Mouse (Mus musculus) liver, embryonic 16.5 days (tissue): ENCODE measurements around the gene Ugt1a6b. TPM values are rescaled to one million over a fixed set of nuclear protein-coding genes. Genes with fewer than 3 reads are reported as not detected.

ENCODE experiments used
- ATAC-seq: fragments of 200-750 bp; cut with Nextera tagmentation; 2 replicates; pipeline ENCODE4 v1.8.0; 2017; ENCODE audit warnings: low read depth, mild to moderate bottlenecking, moderate number of reproducible peaks, moderate library complexity
- H3K27ac ChIP-seq: fragments of 300-500 bp; sonication (generic); 2 replicates; pipeline ENCODE4 v1.5.1; 2014; ENCODE audit warnings: mild to moderate bottlenecking, low read length
- H3K27me3 ChIP-seq: fragments of 300-500 bp; sonication (generic); 2 replicates; pipeline ENCODE4 v1.6.1; 2014; ENCODE audit warnings: low read depth, low read length, mixed read lengths; ENCODE audit not compliant: control insufficient read depth, insufficient read depth
- H3K36me3 ChIP-seq: fragments of 300-500 bp; sonication (generic); 2 replicates; pipeline ENCODE4 v1.6.1; 2014; ENCODE audit warnings: mild to moderate bottlenecking; ENCODE audit not compliant: control insufficient read depth, insufficient read depth
- H3K4me1 ChIP-seq: fragments of 300-500 bp; sonication (generic); 2 replicates; pipeline ENCODE4 v1.6.1; 2014; ENCODE audit warnings: low read depth, low read length, mixed read lengths; ENCODE audit not compliant: control insufficient read depth
- H3K4me2 ChIP-seq: fragments of 300-500 bp; sonication (generic); 2 replicates; pipeline ENCODE4 v1.6.1; 2014; ENCODE audit warnings: low read depth, low read length, mixed read lengths
- H3K4me3 ChIP-seq: fragments of 300-500 bp; sonication (generic); 2 replicates; pipeline ENCODE4 v1.5.1; 2014; ENCODE audit warnings: low read depth, mild to moderate bottlenecking, low read length
- H3K9ac ChIP-seq: fragments of 300-500 bp; sonication (generic); 2 replicates; pipeline ENCODE4 v1.6.1; 2014; ENCODE audit warnings: low read depth, low read length
- H3K9me3 ChIP-seq: fragments of 300-500 bp; sonication (generic); replicated peaks from 2 replicates; pipeline ENCODE4 v1.6.1; 2016; ENCODE audit warnings: low read length; ENCODE audit not compliant: control insufficient read depth
- WGBS: fragments of 180-500 bp; shearing (Covaris S2); extraction: QIAGEN DNeasy Blood & Tissue Kit; methylation state at CpG from one replicate; pipeline ENCODE4 v1.1.7; 2014; ENCODE audit not compliant: insufficient replicate concordance; 5-methylcytosine and 5-hydroxymethylcytosine counted together
- polyA plus RNA-seq: library from polyadenylated mRNA; unstranded; fragments of >200 nt; fragmentation: Nextera tagmentation; extraction: Ambion mirVana; gene quantifications from 2 replicates; pipeline ENCODE4 v1.2.1, GENCODE M21; 2015

Ugt1a6b gene
- polyA plus RNA-seq, 1 experiment from 2014 or later, result 20.1 TPM

DNA sequence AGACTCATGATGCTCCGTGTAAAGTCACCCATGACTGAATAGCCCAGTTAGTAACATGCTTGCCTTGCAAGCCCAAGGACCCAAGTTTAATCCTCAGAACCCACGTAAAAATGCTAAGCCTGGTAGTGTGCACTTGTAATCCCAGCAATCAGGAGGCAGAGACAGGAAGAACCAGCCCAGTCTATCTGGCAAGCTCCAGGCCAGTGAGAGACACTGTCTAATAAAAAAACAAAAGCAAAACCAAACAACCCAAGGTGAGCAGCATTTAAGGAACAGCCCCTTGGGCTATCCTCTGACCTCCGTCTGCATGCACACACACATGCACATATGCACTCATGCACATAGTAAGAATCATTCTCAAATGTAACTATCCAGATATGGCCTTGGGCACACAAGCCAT lies 126.5 kb downstream of the Ugt1a6b start:
- Histone ChIP-seq H3K4me3 (no peak overlapping the region), H3K27me3 (no peaks in the 10 kb centered on the region), H3K36me3 (no peaks in the 10 kb centered on the region), H3K4me2 (no peak overlapping the region), H3K9me3 (peaks cover 39% of the 10 kb centered on the region), H3K9ac (no peak overlapping the region), H3K27ac (no peak overlapping the region), H3K4me1 (no peaks in the 10 kb centered on the region)
- 55% methylated on average over 3 of the region's 3 CpGs for WGBS
- ATAC-seq, result no peak

DNA sequence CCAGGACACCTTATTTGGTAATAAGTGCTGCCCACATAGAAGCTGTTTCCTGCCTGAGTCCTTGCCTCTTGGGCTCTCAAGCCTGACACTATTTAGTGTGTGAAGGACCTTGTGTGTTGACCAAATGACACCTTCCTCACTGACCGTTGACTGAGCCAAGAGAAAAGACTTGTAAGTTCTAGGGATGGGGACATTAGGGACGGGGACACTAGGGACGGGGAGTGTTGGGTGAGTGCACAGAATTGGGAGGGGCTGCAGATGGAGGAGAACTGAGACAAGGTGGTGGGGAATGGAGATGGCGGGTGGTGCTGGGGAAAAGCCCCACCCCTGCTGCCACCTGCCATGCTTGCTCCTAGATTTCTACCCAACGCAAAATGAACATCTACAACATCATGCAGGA lies 126.9 kb downstream of the Ugt1a6b start:
- Histone ChIP-seq H3K27ac (no peak overlapping the region), H3K9ac (no peak overlapping the region), H3K4me2 (no peak overlapping the region), H3K27me3 (no peaks in the 10 kb centered on the region), H3K4me1 (no peaks in the 10 kb centered on the region), H3K4me3 (no peak overlapping the region), H3K9me3 (peaks cover 43% of the 10 kb centered on the region), H3K36me3 (no peaks in the 10 kb centered on the region)
- 59% methylated on average over 5 of the region's 5 CpGs for WGBS
- ATAC-seq, result no peak

DNA sequence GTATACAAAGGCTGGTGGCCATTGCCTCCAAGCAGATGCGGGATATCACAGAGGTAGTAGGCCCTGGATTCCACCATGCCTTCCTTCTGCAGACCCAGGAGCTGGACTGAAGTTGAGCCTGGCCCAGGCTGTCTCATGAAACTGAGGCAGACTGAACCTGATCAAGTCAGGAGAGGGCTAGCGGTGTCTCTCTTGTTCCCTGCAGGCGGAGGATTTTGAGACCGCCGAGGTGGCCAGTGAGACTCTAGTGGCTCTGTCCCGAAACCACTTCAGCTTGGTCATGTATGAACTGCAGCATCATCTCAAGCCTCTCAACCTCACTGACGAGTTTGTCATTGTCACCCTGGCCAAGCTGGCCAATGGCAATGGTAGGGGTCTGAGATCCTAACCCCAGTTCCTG lies 127.4 kb downstream of the Ugt1a6b start:
- no peak overlapping the region for H3K9ac ChIP-seq
- ATAC-seq, result no peak
- no peaks in the 10 kb centered on the region for H3K27me3 ChIP-seq
- WGBS, result 57% methylated on average over 7 of the region's 7 CpGs
- H3K36me3 ChIP-seq, result no peaks in the 10 kb centered on the region
- H3K9me3 ChIP-seq, result peaks cover 47% of the 10 kb centered on the region
- no peak overlapping the region for H3K4me3 ChIP-seq
- no peak overlapping the region for H3K4me2 ChIP-seq
- no peaks in the 10 kb centered on the region for H3K4me1 ChIP-seq
- H3K27ac ChIP-seq, result no peak overlapping the region

DNA sequence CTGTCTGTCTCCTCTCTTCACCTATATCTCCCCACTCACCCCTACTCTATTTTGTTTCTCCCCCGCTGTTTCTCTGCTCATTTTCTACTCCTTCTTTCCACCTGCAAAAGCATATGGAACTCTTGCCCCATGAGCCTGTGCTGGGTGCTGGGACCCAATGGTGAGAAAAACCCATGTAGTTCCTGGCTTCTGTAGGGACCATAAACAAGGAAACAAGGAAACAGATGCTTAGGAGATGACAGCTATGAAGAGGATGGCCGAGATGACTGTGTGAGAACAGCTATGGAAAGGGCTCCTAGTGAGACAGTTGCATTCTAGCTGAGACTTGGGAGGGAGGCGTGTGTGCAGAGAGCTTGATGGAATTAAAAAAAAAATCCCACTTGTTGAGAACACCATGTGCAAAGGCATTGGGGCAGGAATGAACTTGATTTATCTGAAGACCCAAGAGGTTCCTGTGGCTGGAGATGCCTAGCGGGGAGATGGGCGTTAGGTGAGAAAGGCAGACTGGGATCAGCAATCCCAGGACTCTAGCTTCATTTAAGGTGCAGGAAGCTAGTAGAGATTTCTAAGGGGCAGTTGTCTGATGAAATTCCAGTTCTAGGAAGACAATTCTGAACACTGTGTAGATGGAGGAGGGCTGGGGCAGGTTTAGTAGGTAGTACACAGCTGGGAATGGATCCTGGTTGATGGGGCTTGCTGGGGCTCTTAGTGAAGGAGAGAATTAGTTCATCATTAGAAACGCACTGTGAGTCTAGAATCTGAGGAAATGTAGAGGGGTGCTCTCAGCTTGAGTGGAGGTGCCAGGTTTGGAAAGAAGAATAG lies 128.1 kb downstream of the Ugt1a6b start:
- no peak for ATAC-seq
- Histone ChIP-seq H3K4me2 (no peak overlapping the region), H3K36me3 (no peaks in the 10 kb centered on the region), H3K9me3 (peaks cover 40% of the 10 kb centered on the region), H3K9ac (no peak overlapping the region), H3K4me1 (no peaks in the 10 kb centered on the region), H3K27ac (no peak overlapping the region), H3K4me3 (no peak overlapping the region), H3K27me3 (no peaks in the 10 kb centered on the region)
- WGBS, result 57% methylated on average over 6 of the region's 6 CpGs

DNA sequence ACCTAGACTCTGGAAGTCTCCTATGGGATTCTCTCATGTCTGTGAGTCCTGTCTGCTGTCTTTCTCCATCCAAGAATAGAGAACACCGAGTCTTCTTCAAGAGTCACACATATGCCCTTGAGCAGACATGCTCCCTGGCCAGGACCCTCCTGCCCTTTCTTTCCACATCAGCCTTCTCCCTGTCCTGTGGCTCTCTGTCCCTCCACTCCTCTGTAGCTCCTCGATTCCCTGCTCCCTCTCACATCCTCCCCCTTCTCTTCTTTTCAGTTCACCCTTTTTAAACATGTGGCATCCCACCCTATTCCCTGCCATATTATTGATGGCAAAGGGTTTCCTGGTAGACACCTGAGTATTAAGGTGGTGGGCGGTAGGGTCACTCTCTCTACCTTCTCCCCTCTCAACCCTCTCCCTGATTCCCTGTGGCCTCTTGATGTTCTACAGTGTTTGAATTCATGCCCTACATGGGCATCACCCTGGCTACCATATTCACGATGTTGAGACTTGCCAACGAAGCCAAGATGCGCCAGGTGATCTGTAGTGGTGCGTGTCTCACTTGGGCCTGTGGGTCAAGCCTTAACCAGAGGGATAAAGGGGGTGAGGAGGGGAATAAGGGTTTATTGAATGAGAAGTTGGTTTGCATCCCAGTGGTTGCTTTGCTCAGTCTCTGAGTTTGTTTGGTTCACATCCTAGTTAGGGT lies 128.9 kb downstream of the Ugt1a6b start:
- Histone ChIP-seq H3K36me3 (no peaks in the 10 kb centered on the region), H3K9me3 (peaks cover 39% of the 10 kb centered on the region), H3K27me3 (no peaks in the 10 kb centered on the region), H3K27ac (no peak overlapping the region), H3K4me1 (no peaks in the 10 kb centered on the region), H3K4me2 (no peak overlapping the region), H3K9ac (no peak overlapping the region), H3K4me3 (no peak overlapping the region)
- 47% methylated on average over 7 of the region's 7 CpGs for WGBS
- ATAC-seq, result no peak

GRCm38 (mm10) chr1:88232664-88233380 lies 129.8 kb downstream of the Ugt1a6b start:
- no peak for ATAC-seq
- Histone ChIP-seq H3K36me3 (no peaks in the 10 kb centered on the region), H3K9ac (no peak overlapping the region), H3K27me3 (no peaks in the 10 kb centered on the region), H3K9me3 (peaks cover 41% of the 10 kb centered on the region), H3K4me1 (no peaks in the 10 kb centered on the region), H3K4me2 (no peak overlapping the region), H3K4me3 (no peak overlapping the region), H3K27ac (no peak overlapping the region)
- WGBS, result 35% methylated on average over 3 of the region's 3 CpGs

GRCm38 (mm10) chr1:88233421-88234247 lies 130.6 kb downstream of the Ugt1a6b start:
- peaks cover 41% of the 10 kb centered on the region for H3K9me3 ChIP-seq

GRCm38 (mm10) chr1:88234248-88234610 lies 131.2 kb downstream of the Ugt1a6b start:
- Histone ChIP-seq H3K4me1 (no peaks in the 10 kb centered on the region), H3K36me3 (no peaks in the 10 kb centered on the region), H3K9me3 (peaks cover 46% of the 10 kb centered on the region), H3K9ac (no peak overlapping the region), H3K4me3 (no peak overlapping the region), H3K4me2 (no peak overlapping the region), H3K27ac (no peak overlapping the region), H3K27me3 (no peaks in the 10 kb centered on the region)
- 45% methylated on average over 4 of the region's 4 CpGs for WGBS
- ATAC-seq, result no peak

More at GRCm38 (mm10) chr1:88233421-88234247, 130.6 kb downstream of the Ugt1a6b start:
- Histone ChIP-seq H3K4me3 (no peak overlapping the region), H3K27me3 (no peaks in the 10 kb centered on the region), H3K4me2 (no peak overlapping the region), H3K27ac (no peak overlapping the region), H3K4me1 (no peaks in the 10 kb centered on the region), H3K9ac (no peak overlapping the region), H3K36me3 (no peaks in the 10 kb centered on the region)
- 53% methylated on average over 14 of the region's 14 CpGs for WGBS
- no peak for ATAC-seq
